Mouse (Mus musculus): ENCODE data around the gene Xpnpep2. TPM values are rescaled to one million over a fixed set of nuclear protein-coding genes. Genes with fewer than 3 reads are reported as not detected.

Gene Xpnpep2
- polyA plus RNA-seq, 1 experiment = 1.1 TPM

- H3K27me3 ChIP-seq (ENCODE audit: control insufficient read depth, insufficient read depth, low read length) = no peaks in the 10 kb centered on the region
- 20% methylated on average over 6 of the region's 6 CpGs for WGBS
- no peak for DNase-seq
- H3K27ac ChIP-seq (ENCODE audit: control insufficient read depth, insufficient read depth, low read length) = peak overlapping the region; percentile 100
- no peak overlapping the region for H3K4me3 ChIP-seq (ENCODE audit: control insufficient read depth, insufficient read depth, low read length)
- H3K36me3 ChIP-seq (ENCODE audit: control insufficient read depth, insufficient read depth, low read length) = no peaks in the 10 kb centered on the region
- TF ChIP-seq CTCF (IDR thresholded peaks at IDR 0.05; ENCODE audit: borderline replicate concordance, control insufficient read depth, extremely low read depth, insufficient read depth, low read length, poor library complexity) (no peak), POLR2A (IDR thresholded peaks at IDR 0.05; ENCODE audit: control insufficient read depth, extremely low read depth, insufficient read depth, low read length, poor library complexity) (no peak)
- peaks cover 66% of the 10 kb centered on the region for H3K4me1 ChIP-seq (replicated peaks; ENCODE audit: control insufficient read depth, insufficient read depth, low read length)
Measured at GRCm38 (mm10) chrX:48138011-48138410, 29.5 kb downstream of the Xpnpep2 start.

- Histone ChIP-seq H3K4me1 (replicated peaks; ENCODE audit: control insufficient read depth, insufficient read depth, low read length) (peaks cover 68% of the 10 kb centered on the region), H3K27me3 (ENCODE audit: control insufficient read depth, insufficient read depth, low read length) (no peaks in the 10 kb centered on the region), H3K36me3 (ENCODE audit: control insufficient read depth, insufficient read depth, low read length) (no peaks in the 10 kb centered on the region), H3K4me3 (ENCODE audit: control insufficient read depth, insufficient read depth, low read length) (no peak overlapping the region), H3K27ac (ENCODE audit: control insufficient read depth, insufficient read depth, low read length) (peak overlapping the region; percentile 100)
- DNase-seq = no peak
- 8% methylated on average over 7 of the region's 7 CpGs for WGBS
- TF ChIP-seq CTCF (IDR thresholded peaks at IDR 0.05; ENCODE audit: borderline replicate concordance, control insufficient read depth, extremely low read depth, insufficient read depth, low read length, poor library complexity) = no peak
- TF ChIP-seq POLR2A (IDR thresholded peaks at IDR 0.05; ENCODE audit: control insufficient read depth, extremely low read depth, insufficient read depth, low read length, poor library complexity) = no peak
Measured at GRCm38 (mm10) chrX:48138539-48139275, 30.2 kb downstream of the Xpnpep2 start.

DNA sequence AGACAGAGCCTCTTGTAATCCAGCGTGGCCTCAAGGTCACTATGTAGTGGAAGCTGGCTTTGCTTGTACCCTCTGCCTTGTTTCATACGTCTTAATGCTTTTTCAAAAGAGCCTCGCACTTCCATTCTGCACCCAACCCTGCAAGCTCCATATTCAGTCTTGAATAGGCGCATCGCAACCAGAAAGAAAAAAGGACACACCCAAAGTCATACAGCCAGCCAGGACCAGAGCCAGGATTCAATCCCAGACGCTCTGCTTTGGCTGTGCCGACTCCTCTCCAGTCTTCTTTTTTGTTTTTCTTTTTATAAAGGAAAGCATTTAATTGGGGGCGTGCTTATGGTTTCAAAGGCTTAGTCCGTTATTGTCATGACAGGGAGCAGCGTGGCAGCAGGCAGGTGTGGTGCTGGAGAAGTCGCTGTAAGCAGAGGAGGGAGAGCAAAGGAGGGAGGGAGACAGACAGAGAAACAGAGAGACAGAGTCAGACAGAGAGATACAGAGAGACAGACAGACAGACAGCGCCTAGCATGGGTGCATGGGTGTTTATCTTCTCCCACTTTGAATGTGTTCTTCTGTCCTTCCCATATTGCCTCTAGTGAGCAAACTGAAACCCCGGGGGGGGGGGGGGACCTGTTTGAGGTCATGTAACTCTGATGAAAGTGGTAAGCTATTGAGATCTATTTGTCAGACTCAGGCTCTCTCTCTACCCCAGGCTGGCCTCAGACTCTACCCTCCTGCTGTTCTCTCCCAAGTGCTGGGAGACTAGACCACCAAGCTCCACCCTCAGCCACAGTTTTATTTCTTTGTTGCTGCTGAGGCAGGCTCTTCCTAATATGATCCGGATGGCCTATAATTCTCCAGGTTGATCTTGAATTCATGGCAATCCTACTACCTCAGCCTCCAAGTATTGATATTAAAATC is 31.1 kb downstream of the Xpnpep2 start:
- Histone ChIP-seq H3K27ac (ENCODE audit: control insufficient read depth, insufficient read depth, low read length) (peak overlapping the region; percentile 100), H3K4me1 (replicated peaks; ENCODE audit: control insufficient read depth, insufficient read depth, low read length) (peaks cover 70% of the 10 kb centered on the region), H3K36me3 (ENCODE audit: control insufficient read depth, insufficient read depth, low read length) (no peaks in the 10 kb centered on the region), H3K4me3 (ENCODE audit: control insufficient read depth, insufficient read depth, low read length) (0 out of 2 replicates have a peak overlapping the region, but pooled peaks have one; percentile 18), H3K27me3 (ENCODE audit: control insufficient read depth, insufficient read depth, low read length) (no peaks in the 10 kb centered on the region)
- no peak for TF ChIP-seq POLR2A (IDR thresholded peaks at IDR 0.05; ENCODE audit: control insufficient read depth, extremely low read depth, insufficient read depth, low read length, poor library complexity)
- TF ChIP-seq CTCF (IDR thresholded peaks at IDR 0.05; ENCODE audit: borderline replicate concordance, control insufficient read depth, extremely low read depth, insufficient read depth, low read length, poor library complexity) = no peak
- WGBS = 4% methylated on average over 14 of the region's 14 CpGs
- DNase-seq = no peak

DNA sequence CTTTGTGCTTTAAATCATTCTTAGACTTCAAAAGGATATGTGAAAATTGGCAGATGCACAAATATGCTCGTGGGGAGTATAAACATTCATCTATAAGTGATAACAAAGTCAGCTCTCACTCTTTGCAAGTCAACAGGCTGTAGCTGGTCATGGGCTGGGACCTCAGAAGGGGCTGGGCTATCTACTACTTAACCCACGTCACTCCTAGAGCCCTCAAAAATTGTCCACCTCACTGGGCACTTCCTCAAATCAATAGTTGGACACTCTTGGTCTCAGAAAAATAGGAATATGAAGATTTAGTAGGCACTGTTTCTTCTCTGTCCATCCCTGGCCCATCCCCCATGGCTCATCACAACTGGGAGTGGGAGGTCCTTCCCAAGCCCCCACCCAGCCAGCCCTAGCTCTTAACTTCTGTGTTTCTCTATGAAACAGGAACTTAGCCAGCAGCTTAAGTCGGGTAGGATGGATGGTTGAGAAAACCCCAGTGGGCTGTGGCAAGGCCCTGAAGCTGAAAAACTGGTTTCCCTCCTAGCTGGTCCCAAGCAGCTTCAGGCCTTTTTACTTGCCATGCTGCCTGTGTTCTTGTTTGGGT is 31.9 kb downstream of the Xpnpep2 start:
- DNase-seq = no peak
- no peak for TF ChIP-seq POLR2A (IDR thresholded peaks at IDR 0.05; ENCODE audit: control insufficient read depth, extremely low read depth, insufficient read depth, low read length, poor library complexity)
- no peak for TF ChIP-seq CTCF (IDR thresholded peaks at IDR 0.05; ENCODE audit: borderline replicate concordance, control insufficient read depth, extremely low read depth, insufficient read depth, low read length, poor library complexity)
- Histone ChIP-seq H3K4me3 (ENCODE audit: control insufficient read depth, insufficient read depth, low read length) (no peak overlapping the region), H3K27me3 (ENCODE audit: control insufficient read depth, insufficient read depth, low read length) (no peaks in the 10 kb centered on the region), H3K36me3 (ENCODE audit: control insufficient read depth, insufficient read depth, low read length) (no peaks in the 10 kb centered on the region), H3K4me1 (replicated peaks; ENCODE audit: control insufficient read depth, insufficient read depth, low read length) (peaks cover 67% of the 10 kb centered on the region), H3K27ac (ENCODE audit: control insufficient read depth, insufficient read depth, low read length) (peak overlapping the region; percentile 100)
- 5% methylated on average over 3 of the region's 3 CpGs for WGBS

DNA sequence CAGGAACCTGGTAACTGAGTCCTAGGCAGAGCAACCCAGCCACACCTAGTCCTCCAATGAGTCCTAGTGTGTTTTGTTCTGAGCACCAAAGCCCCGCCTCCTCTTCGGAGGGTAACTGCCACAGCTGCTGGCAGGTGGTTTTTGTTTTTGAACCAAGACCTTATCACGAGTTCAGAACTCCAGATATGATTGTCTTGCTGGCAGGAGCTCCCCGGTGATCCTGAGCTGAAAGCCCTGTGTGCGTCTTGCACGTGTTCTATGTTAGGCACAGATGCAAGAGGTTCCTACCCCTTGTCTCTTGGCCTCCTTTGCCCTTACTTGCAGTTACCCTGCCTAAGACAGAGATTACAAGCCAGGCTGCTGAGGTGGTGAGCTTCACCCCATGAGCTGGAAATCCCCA is 33.0 kb downstream of the Xpnpep2 start:
- DNase-seq = peak; percentile 75
- WGBS = under 1% methylated on average over 6 of the region's 6 CpGs
- H3K4me3 ChIP-seq (ENCODE audit: control insufficient read depth, insufficient read depth, low read length) = no peak overlapping the region

More for the DNA sequence above, 33.0 kb downstream of the Xpnpep2 start:
- TF ChIP-seq POLR2A (IDR thresholded peaks at IDR 0.05; ENCODE audit: control insufficient read depth, extremely low read depth, insufficient read depth, low read length, poor library complexity) = no peak
- TF ChIP-seq CTCF (IDR thresholded peaks at IDR 0.05; ENCODE audit: borderline replicate concordance, control insufficient read depth, extremely low read depth, insufficient read depth, low read length, poor library complexity) = no peak
- Histone ChIP-seq H3K4me1 (replicated peaks; ENCODE audit: control insufficient read depth, insufficient read depth, low read length) (peaks cover 58% of the 10 kb centered on the region), H3K27ac (ENCODE audit: control insufficient read depth, insufficient read depth, low read length) (peak overlapping the region; percentile 100), H3K36me3 (ENCODE audit: control insufficient read depth, insufficient read depth, low read length) (no peaks in the 10 kb centered on the region), H3K27me3 (ENCODE audit: control insufficient read depth, insufficient read depth, low read length) (no peaks in the 10 kb centered on the region)

Data from thymus, adult 2 months (tissue).